Mouse (Mus musculus) liver, embryonic 14.5 days (tissue): ENCODE results near the gene Hba-x.
A peak's percentile ranks its signal among the peaks of the same experiment; 100 is the strongest.

ENCODE experiments used
- CTCF ChIP-seq: IDR thresholded peaks from 2 replicates; pipeline ENCODE4 v1.5.1; 2016; ENCODE audit warnings: antibody characterized with exemption, low read depth, control low read depth
- EP300 ChIP-seq: IDR thresholded peaks from 2 replicates; pipeline ENCODE4 v1.6.1; 2016; ENCODE audit warnings: antibody characterized with exemption, low read depth

DNA sequence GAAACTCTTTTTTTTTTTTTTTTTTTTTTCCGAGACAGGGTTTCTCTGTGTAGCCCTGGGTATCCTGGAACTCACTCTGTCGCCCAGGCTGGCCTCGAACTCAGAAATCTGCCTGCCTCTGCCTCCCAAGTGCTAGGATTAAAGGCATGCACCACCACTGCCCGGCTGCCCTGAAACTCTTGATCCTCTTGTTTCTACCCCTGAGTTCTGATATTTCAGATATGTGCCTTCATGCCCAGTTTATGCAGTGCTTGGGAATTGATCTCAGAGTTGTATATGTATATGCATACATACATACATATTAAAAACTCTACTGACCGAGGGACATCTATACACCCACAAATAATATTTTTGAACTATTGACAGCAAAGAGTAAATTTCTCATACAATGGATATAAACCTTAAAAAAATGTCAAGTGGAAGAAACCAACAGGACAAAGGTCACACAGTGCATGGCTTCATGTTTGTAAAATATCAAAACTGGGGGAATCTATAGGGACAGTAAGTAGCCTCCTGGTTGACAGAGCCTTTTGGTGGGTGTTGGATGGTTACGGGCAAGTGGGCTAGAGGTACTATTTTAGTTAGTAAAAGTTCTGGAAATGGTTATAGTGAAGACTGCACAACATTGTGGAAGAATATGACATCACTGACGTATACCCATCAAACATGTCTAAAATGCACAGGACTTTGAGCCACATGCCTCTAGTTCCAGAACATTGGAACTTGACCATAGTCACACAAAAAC is 9.0 kb downstream of the Hba-x start:
- TF ChIP-seq CTCF (no peak), EP300 (peak; percentile 66)
